Mouse (Mus musculus): ENCODE data around the gene Nle1.
A peak's percentile ranks its signal among the peaks of the same experiment; 100 is the strongest.

Nle1 gene

GRCm38 (mm10) chr11:82869506-82870172 lies 38.6 kb downstream of the Nle1 start:
- no peak for DNase-seq (ENCODE audit: low read depth, low spot score)

DNA sequence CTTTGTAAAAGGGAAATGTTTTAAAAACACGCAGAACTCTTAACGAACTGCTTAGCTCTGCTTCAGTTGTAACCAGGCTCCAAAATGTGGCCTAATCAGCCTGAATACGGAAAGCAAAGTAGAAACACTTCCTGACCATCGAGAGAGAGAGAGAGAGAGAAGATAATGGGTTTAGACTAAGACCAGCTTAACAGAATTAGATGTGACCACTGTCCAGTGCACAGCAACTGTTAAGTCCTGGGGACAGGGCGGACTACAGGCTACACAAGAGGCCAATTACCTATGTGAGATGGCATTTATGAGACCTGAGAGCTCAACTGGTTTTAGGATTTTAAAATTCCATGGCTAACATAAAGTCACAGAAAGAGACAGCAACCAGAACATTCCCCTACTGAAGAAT lies 40.3 kb downstream of the Nle1 start:
- no peak for DNase-seq (ENCODE audit: low read depth, low spot score)

GRCm38 (mm10) chr11:82866850-82867564 lies 41.2 kb downstream of the Nle1 start:
- no peak for DNase-seq (ENCODE audit: low read depth, low spot score)

GRCm38 (mm10) chr11:82865957-82866356 lies 42.3 kb downstream of the Nle1 start:
- DNase-seq (ENCODE audit: low read depth, low spot score): no peak

- peak; percentile 43 for DNase-seq (ENCODE audit: low read depth, low spot score)
Measured at GRCm38 (mm10) chr11:82863488-82863931, 44.7 kb downstream of the Nle1 start.

- DNase-seq (ENCODE audit: low read depth, low spot score): no peak
Measured at GRCm38 (mm10) chr11:82863059-82863458, 45.2 kb downstream of the Nle1 start.

DNA sequence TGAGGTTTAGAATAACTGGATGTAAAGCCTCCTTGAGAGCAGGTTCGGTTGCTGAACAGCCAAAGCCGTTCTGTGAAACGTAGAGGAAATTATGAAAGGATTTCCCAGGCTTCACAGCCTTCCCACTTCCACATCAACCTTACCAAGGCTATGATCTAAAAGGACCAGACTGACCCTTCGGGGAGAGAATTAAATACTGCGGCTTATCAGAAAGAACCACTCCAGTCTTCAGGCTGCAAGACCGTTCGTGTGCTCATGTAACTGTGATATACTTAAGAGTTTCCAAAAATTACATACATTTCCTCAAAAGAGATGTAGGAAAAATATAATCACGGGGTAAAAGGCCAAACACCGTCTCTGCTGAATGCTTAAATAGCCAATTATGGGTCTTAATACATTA lies 45.6 kb downstream of the Nle1 start:
- DNase-seq (ENCODE audit: low read depth, low spot score): no peak

- DNase-seq (ENCODE audit: low read depth, low spot score): no peak
Measured at GRCm38 (mm10) chr11:82861558-82861957, 46.7 kb downstream of the Nle1 start.

DNA sequence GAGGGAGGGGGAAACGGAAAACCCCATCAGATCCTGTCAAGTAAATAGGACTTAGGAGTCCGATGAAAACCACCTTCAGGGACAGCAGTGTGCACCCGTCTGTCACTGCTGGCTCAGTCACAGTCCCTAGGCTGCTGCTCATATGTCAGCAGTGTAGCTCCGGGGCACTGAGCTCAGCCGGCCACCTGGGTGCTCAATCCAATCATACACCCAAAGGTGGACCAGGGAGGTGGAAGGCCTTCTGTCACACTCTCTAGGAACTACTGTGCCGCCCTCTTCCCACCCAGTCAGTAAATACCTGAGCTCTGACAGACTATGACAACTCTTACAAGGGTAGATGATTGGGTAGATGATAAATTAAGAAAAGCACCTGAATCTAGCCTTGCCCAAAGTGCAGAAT lies 47.5 kb downstream of the Nle1 start:
- DNase-seq (ENCODE audit: low read depth, low spot score): no peak

- DNase-seq (ENCODE audit: low read depth, low spot score): peak; percentile 87
Measured at GRCm38 (mm10) chr11:82857307-82857848, 50.8 kb downstream of the Nle1 start.

GRCm38 (mm10) chr11:82856032-82856431 lies 52.2 kb downstream of the Nle1 start:
- DNase-seq (ENCODE audit: low read depth, low spot score): peak; percentile 48

GRCm38 (mm10) chr11:82855327-82855973 lies 52.8 kb downstream of the Nle1 start:
- no peak for DNase-seq (ENCODE audit: low read depth, low spot score)

- no peak for DNase-seq (ENCODE audit: low read depth, low spot score)
Measured at GRCm38 (mm10) chr11:82854111-82854510, 54.1 kb downstream of the Nle1 start.

- no peak for DNase-seq (ENCODE audit: low read depth, low spot score)
Measured at GRCm38 (mm10) chr11:82852958-82853357, 55.3 kb downstream of the Nle1 start.

GRCm38 (mm10) chr11:82852540-82852939 lies 55.7 kb downstream of the Nle1 start:
- DNase-seq (ENCODE audit: low read depth, low spot score): no peak

DNA sequence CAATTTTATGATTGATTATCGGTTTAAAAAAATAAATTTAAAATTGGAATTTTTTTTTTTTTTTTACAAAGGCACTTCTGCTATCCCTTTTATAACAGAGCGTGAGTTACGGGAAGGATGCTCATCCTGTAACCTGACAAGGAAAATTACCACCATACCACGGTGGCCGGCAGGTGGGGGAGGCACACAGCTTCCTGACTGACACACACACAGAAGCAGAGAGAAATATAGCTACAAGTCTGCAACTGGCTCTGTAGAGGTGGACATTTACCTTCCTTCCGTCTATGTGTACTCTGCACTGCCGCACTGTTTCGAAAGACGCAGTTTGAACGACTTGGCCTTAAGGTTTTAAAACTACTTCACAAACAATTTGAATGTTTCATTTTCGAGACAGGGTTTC lies 56.1 kb downstream of the Nle1 start:
- DNase-seq (ENCODE audit: low read depth, low spot score): no peak
